Mouse (Mus musculus) midbrain, embryonic 11.5 days (tissue): ENCODE data around the gene Slc35b2. TPM values are rescaled to one million over a fixed set of nuclear protein-coding genes. Genes with fewer than 3 reads are reported as not detected.

Experiments used
- ATAC-seq: fragments of 200-750 bp; cut with Nextera tagmentation; 2 replicates; pipeline ENCODE4 v1.8.0; 2017; ENCODE audit warnings: moderate TSS enrichment, moderate library complexity; ENCODE audit not compliant: low FRiP score
- DNase-seq: peaks from one replicate; pipeline ENCODE4 v3.0.0; 2015; ENCODE audit warnings: low spot score; ENCODE audit errors: missing footprints
- H3K27ac ChIP-seq: fragments of 300-500 bp; sonication (generic); 2 replicates; pipeline ENCODE4 v1.5.1; 2014; ENCODE audit warnings: low read depth, low read length
- H3K27me3 ChIP-seq: fragments of 300-500 bp; sonication (generic); 2 replicates; pipeline ENCODE4 v1.6.1; 2014; ENCODE audit warnings: mild to moderate bottlenecking, low read length, moderate library complexity, mixed read lengths; ENCODE audit not compliant: control insufficient read depth, insufficient read depth
- H3K36me3 ChIP-seq: fragments of 300-500 bp; sonication (generic); 2 replicates; pipeline ENCODE4 v1.6.1; 2014; ENCODE audit warnings: mild to moderate bottlenecking, low read length, moderate library complexity, mixed read lengths; ENCODE audit not compliant: control insufficient read depth, insufficient read depth
- H3K4me1 ChIP-seq: fragments of 300-500 bp; sonication (generic); 2 replicates; pipeline ENCODE4 v1.6.1; 2014; ENCODE audit warnings: low read length; ENCODE audit not compliant: control insufficient read depth, insufficient read depth
- H3K4me2 ChIP-seq: fragments of 300-500 bp; sonication (generic); 2 replicates; pipeline ENCODE4 v1.6.1; 2014; ENCODE audit warnings: mild to moderate bottlenecking, moderate library complexity
- H3K4me3 ChIP-seq: fragments of 300-500 bp; sonication (generic); 2 replicates; pipeline ENCODE4 v1.5.1; 2014; ENCODE audit warnings: low read depth, low read length
- H3K9ac ChIP-seq: fragments of 300-500 bp; sonication (generic); 2 replicates; pipeline ENCODE4 v1.6.1; 2014; ENCODE audit warnings: low read length
- H3K9me3 ChIP-seq: fragments of 300-500 bp; sonication (generic); 2 replicates; pipeline ENCODE4 v1.6.1; 2016; ENCODE audit warnings: low read length; ENCODE audit not compliant: control insufficient read depth
- WGBS: fragments of 180-500 bp; shearing (Covaris S2); extraction: QIAGEN DNeasy Blood & Tissue Kit; methylation state at CpG from one replicate; pipeline ENCODE4 v1.1.7; 2014; 5-methylcytosine and 5-hydroxymethylcytosine counted together
- polyA plus RNA-seq: library from polyadenylated mRNA; unstranded; fragments of >200 nt; fragmentation: Nextera tagmentation; extraction: Ambion mirVana; gene quantifications from 2 replicates; pipeline ENCODE4 v1.2.1, GENCODE M21; 2014

Slc35b2 gene
- polyA plus RNA-seq, 1 experiment from 2014 or later: 102 TPM

- Histone ChIP-seq H3K36me3 (0 out of 2 replicates have a peak, but pooled peaks cover 2% of the 10 kb centered on the region), H3K9ac (peak within 1 kb of the TSS; percentile 75), H3K27me3 (peaks cover 4% of the 10 kb centered on the region; the same call in 1 of the 2 replicates), H3K4me1 (peaks cover 6% of the 10 kb centered on the region), H3K9me3 (no peaks in the 10 kb centered on the region), H3K4me3 (peak within 1 kb of the TSS; percentile 37), H3K27ac (no peak within 1 kb of the TSS), H3K4me2 (peak within 1 kb of the TSS; percentile 77)
- WGBS: under 1% methylated on average over 21 of the region's 21 CpGs
- ATAC-seq (peak; percentile 90), DNase-seq (peak; percentile 96)
Observed at GRCm38 (mm10) chr17:45523263-45523662, 40.4 kb upstream of the Slc35b2 start, which contains the start of gene Tcte1. Gene Tcte1 (plus strand): TSS chr17:45523434.

- Histone ChIP-seq H3K27me3 (peaks cover 4% of the 10 kb centered on the region; the same call in 1 of the 2 replicates), H3K4me1 (peaks cover 6% of the 10 kb centered on the region), H3K36me3 (no peaks in the 10 kb centered on the region), H3K27ac (no peak overlapping the region), H3K9ac (no peak overlapping the region), H3K4me2 (no peak overlapping the region), H3K4me3 (no peak overlapping the region), H3K9me3 (no peaks in the 10 kb centered on the region)
- ATAC-seq: no peak
- no peak for DNase-seq
- 90% methylated on average over 4 of the region's 4 CpGs for WGBS
Observed at GRCm38 (mm10) chr17:45524961-45525360, 38.7 kb upstream of the Slc35b2 start.

- Histone ChIP-seq H3K27me3 (peaks cover 4% of the 10 kb centered on the region), H3K9me3 (no peaks in the 10 kb centered on the region), H3K36me3 (no peaks in the 10 kb centered on the region), H3K4me2 (no peak overlapping the region), H3K4me3 (no peak overlapping the region), H3K27ac (no peak overlapping the region), H3K9ac (no peak overlapping the region), H3K4me1 (peaks cover 6% of the 10 kb centered on the region)
- 26% methylated on average over 5 of the region's 5 CpGs for WGBS
- no peak for ATAC-seq
- no peak for DNase-seq
Observed at GRCm38 (mm10) chr17:45526571-45526970, 37.1 kb upstream of the Slc35b2 start.

- peaks cover 4% of the 10 kb centered on the region for H3K27me3 ChIP-seq
- H3K36me3 ChIP-seq: no peaks in the 10 kb centered on the region
- H3K4me2 ChIP-seq: no peak overlapping the region
- no peak overlapping the region for H3K9ac ChIP-seq
- DNase-seq (no peak), ATAC-seq (no peak)
- 53% methylated on average over 13 of the region's 13 CpGs for WGBS
- no peaks in the 10 kb centered on the region for H3K9me3 ChIP-seq
- H3K4me3 ChIP-seq: no peak overlapping the region
- no peak overlapping the region for H3K27ac ChIP-seq
- H3K4me1 ChIP-seq: no peaks in the 10 kb centered on the region
Observed at GRCm38 (mm10) chr17:45530346-45530782, 33.3 kb upstream of the Slc35b2 start.

- ATAC-seq: no peak
- Histone ChIP-seq H3K4me3 (no peak overlapping the region), H3K9me3 (no peaks in the 10 kb centered on the region), H3K4me1 (no peaks in the 10 kb centered on the region), H3K9ac (no peak overlapping the region), H3K27ac (no peak overlapping the region), H3K27me3 (peaks cover 8% of the 10 kb centered on the region), H3K36me3 (no peaks in the 10 kb centered on the region), H3K4me2 (no peak overlapping the region)
- WGBS: 60% methylated on average over 15 of the region's 15 CpGs
- DNase-seq: no peak
Observed at GRCm38 (mm10) chr17:45532896-45533295, 30.8 kb upstream of the Slc35b2 start.

- no peak overlapping the region for H3K27ac ChIP-seq
Observed at GRCm38 (mm10) chr17:45536264-45536663, 27.4 kb upstream of the Slc35b2 start.

GRCm38 (mm10) chr17:45538394-45538793, 25.3 kb upstream of the Slc35b2 start:
- H3K27me3 ChIP-seq: peaks cover 15% of the 10 kb centered on the region
- WGBS: 66% methylated on average over 4 of the region's 4 CpGs

More at GRCm38 (mm10) chr17:45536264-45536663, 27.4 kb upstream of the Slc35b2 start:
- DNase-seq (peak; percentile 88), ATAC-seq (no peak)
- H3K36me3 ChIP-seq: no peaks in the 10 kb centered on the region
- H3K4me1 ChIP-seq: no peaks in the 10 kb centered on the region
- H3K27me3 ChIP-seq: peaks cover 11% of the 10 kb centered on the region
- H3K4me3 ChIP-seq: no peak overlapping the region
- H3K4me2 ChIP-seq: no peak overlapping the region
- H3K9ac ChIP-seq: no peak overlapping the region
- H3K9me3 ChIP-seq: no peaks in the 10 kb centered on the region
- WGBS: 15% methylated on average over 5 of the region's 5 CpGs

GRCm38 (mm10) chr17:45539664-45540063, 24.0 kb upstream of the Slc35b2 start:
- ATAC-seq (no peak), DNase-seq (no peak)
- Histone ChIP-seq H3K9me3 (no peaks in the 10 kb centered on the region), H3K27ac (no peak overlapping the region), H3K36me3 (no peaks in the 10 kb centered on the region), H3K9ac (no peak overlapping the region), H3K4me1 (peaks cover 6% of the 10 kb centered on the region; the same call in 1 of the 2 replicates), H3K27me3 (peaks cover 27% of the 10 kb centered on the region), H3K4me3 (no peak overlapping the region), H3K4me2 (no peak overlapping the region)
- WGBS: 81% methylated on average over 21 of the region's 21 CpGs

More at GRCm38 (mm10) chr17:45538394-45538793, 25.3 kb upstream of the Slc35b2 start:
- H3K36me3 ChIP-seq: no peaks in the 10 kb centered on the region
- no peak overlapping the region for H3K4me3 ChIP-seq
- H3K4me1 ChIP-seq: no peaks in the 10 kb centered on the region
- H3K9me3 ChIP-seq: no peaks in the 10 kb centered on the region
- no peak for DNase-seq
- H3K27ac ChIP-seq: no peak overlapping the region
- no peak for ATAC-seq
- no peak overlapping the region for H3K9ac ChIP-seq
- no peak overlapping the region for H3K4me2 ChIP-seq

GRCm38 (mm10) chr17:45542129-45542528, 21.5 kb upstream of the Slc35b2 start:
- peaks cover 19% of the 10 kb centered on the region for H3K4me1 ChIP-seq
- no peak overlapping the region for H3K9ac ChIP-seq
- DNase-seq (no peak), ATAC-seq (no peak)
- peaks cover 44% of the 10 kb centered on the region for H3K27me3 ChIP-seq
- 37% methylated on average over 6 of the region's 6 CpGs for WGBS
- no peaks in the 10 kb centered on the region; the same call in 1 of the 2 replicates for H3K36me3 ChIP-seq
- H3K4me2 ChIP-seq: no peak overlapping the region
- H3K27ac ChIP-seq: no peak overlapping the region
- no peak overlapping the region for H3K4me3 ChIP-seq
- H3K9me3 ChIP-seq: no peaks in the 10 kb centered on the region
